Mouse (Mus musculus): ENCODE data around the gene Gm7030. TPM values are rescaled to one million over a fixed set of nuclear protein-coding genes. Genes with fewer than 3 reads are reported as not detected.
"Not testable (repeated sequence)": the region's sequence is repeated elsewhere in the genome, so short reads cannot be mapped to it uniquely, and the experiment has no call there.

The Gm7030 gene
- polyA plus RNA-seq, 1 experiment from 2014 or later = not detected

- Histone ChIP-seq H3K9ac (no peak overlapping the region), H3K4me1 (replicated peaks; ENCODE audit: control insufficient read depth, insufficient read depth, low read length) (no peaks in the 10 kb centered on the region), H3K4me2 (replicated peaks) (no peak overlapping the region; the same call in 1 of the 2 replicates), H3K27ac (no peak overlapping the region), H3K36me3 (replicated peaks; ENCODE audit: control insufficient read depth, insufficient read depth) (no peaks in the 10 kb centered on the region), H3K4me3 (replicated peaks; ENCODE audit: low read length) (peak overlapping the region; percentile 9; the same call in 1 of the 2 replicates), H3K9me3 (ENCODE audit: control insufficient read depth, low read length) (no peaks in the 10 kb centered on the region), H3K27me3 (ENCODE audit: control insufficient read depth, insufficient read depth, low read length) (peaks cover 91% of the 10 kb centered on the region)
- ATAC-seq (ENCODE audit: low FRiP score) (no peak), DNase-seq (ENCODE audit: low spot score) (no peak)
- WGBS = 2% methylated on average over 56 of the region's 56 CpGs
Measured at GRCm38 (mm10) chr17:36161129-36162051, 32.2 kb upstream of the Gm7030 start.

GRCm38 (mm10) chr17:36158264-36158663, 29.0 kb upstream of the Gm7030 start:
- not testable (repeated sequence) for H3K4me1 ChIP-seq (replicated peaks; ENCODE audit: control insufficient read depth, insufficient read depth, low read length); ATAC-seq (ENCODE audit: low FRiP score); H3K36me3 ChIP-seq (replicated peaks; ENCODE audit: control insufficient read depth, insufficient read depth); H3K9ac ChIP-seq; H3K27ac ChIP-seq; H3K9me3 ChIP-seq (ENCODE audit: control insufficient read depth, low read length); DNase-seq (ENCODE audit: low spot score)
- Histone ChIP-seq H3K4me2 (replicated peaks) (peak overlapping the region; percentile 47), H3K27me3 (ENCODE audit: control insufficient read depth, insufficient read depth, low read length) (peaks cover 82% of the 10 kb centered on the region), H3K4me3 (replicated peaks; ENCODE audit: low read length) (0 out of 2 replicates have a peak overlapping the region, but pooled peaks have one; percentile 20)
- 8% methylated on average over 11 of the region's 11 CpGs for WGBS

- H3K4me2 ChIP-seq (replicated peaks) = peak overlapping the region; percentile 47
- H3K36me3 ChIP-seq (replicated peaks; ENCODE audit: control insufficient read depth, insufficient read depth); H3K4me1 ChIP-seq (replicated peaks; ENCODE audit: control insufficient read depth, insufficient read depth, low read length); ATAC-seq (ENCODE audit: low FRiP score); H3K27ac ChIP-seq; DNase-seq (ENCODE audit: low spot score); H3K9me3 ChIP-seq (ENCODE audit: control insufficient read depth, low read length); H3K9ac ChIP-seq: not testable (repeated sequence)
- H3K4me3 ChIP-seq (replicated peaks; ENCODE audit: low read length) = peak overlapping the region; percentile 20
- 1% methylated on average over 36 of the region's 36 CpGs for WGBS
- H3K27me3 ChIP-seq (ENCODE audit: control insufficient read depth, insufficient read depth, low read length) = peaks cover 77% of the 10 kb centered on the region
Measured at GRCm38 (mm10) chr17:36157782-36158181, 28.6 kb upstream of the Gm7030 start.

- Histone ChIP-seq H3K27me3 (ENCODE audit: control insufficient read depth, insufficient read depth, low read length) (peaks cover 51% of the 10 kb centered on the region), H3K4me2 (replicated peaks) (no peak overlapping the region), H3K4me1 (replicated peaks; ENCODE audit: control insufficient read depth, insufficient read depth, low read length) (no peaks in the 10 kb centered on the region), H3K36me3 (replicated peaks; ENCODE audit: control insufficient read depth, insufficient read depth) (no peaks in the 10 kb centered on the region), H3K9me3 (ENCODE audit: control insufficient read depth, low read length) (no peaks in the 10 kb centered on the region), H3K27ac (no peak overlapping the region), H3K4me3 (replicated peaks; ENCODE audit: low read length) (no peak overlapping the region), H3K9ac (no peak overlapping the region)
- 27% methylated on average over 3 of the region's 3 CpGs for WGBS
- DNase-seq (ENCODE audit: low spot score) (no peak), ATAC-seq (ENCODE audit: low FRiP score) (no peak)
Measured at GRCm38 (mm10) chr17:36154271-36155149, 25.3 kb upstream of the Gm7030 start.

- H3K27ac ChIP-seq; H3K9ac ChIP-seq; H3K4me1 ChIP-seq (replicated peaks; ENCODE audit: control insufficient read depth, insufficient read depth, low read length); H3K4me2 ChIP-seq (replicated peaks); H3K9me3 ChIP-seq (ENCODE audit: control insufficient read depth, low read length); H3K36me3 ChIP-seq (replicated peaks; ENCODE audit: control insufficient read depth, insufficient read depth); DNase-seq (ENCODE audit: low spot score); ATAC-seq (ENCODE audit: low FRiP score); H3K4me3 ChIP-seq (replicated peaks; ENCODE audit: low read length): not testable (repeated sequence)
- peaks cover 39% of the 10 kb centered on the region for H3K27me3 ChIP-seq (ENCODE audit: control insufficient read depth, insufficient read depth, low read length)
- WGBS = 49% methylated on average over 4 of the region's 4 CpGs
Measured at GRCm38 (mm10) chr17:36151200-36151599, 22.0 kb upstream of the Gm7030 start.

GRCm38 (mm10) chr17:36148468-36148867, 19.2 kb upstream of the Gm7030 start:
- H3K4me1 ChIP-seq (replicated peaks; ENCODE audit: control insufficient read depth, insufficient read depth, low read length); H3K9ac ChIP-seq; H3K4me3 ChIP-seq (replicated peaks; ENCODE audit: low read length); H3K9me3 ChIP-seq (ENCODE audit: control insufficient read depth, low read length); ATAC-seq (ENCODE audit: low FRiP score); H3K36me3 ChIP-seq (replicated peaks; ENCODE audit: control insufficient read depth, insufficient read depth); H3K27ac ChIP-seq; DNase-seq (ENCODE audit: low spot score); H3K4me2 ChIP-seq (replicated peaks): not testable (repeated sequence)
- H3K27me3 ChIP-seq (ENCODE audit: control insufficient read depth, insufficient read depth, low read length) = peaks cover 43% of the 10 kb centered on the region
- WGBS = 75% methylated on average over 5 of the region's 5 CpGs

GRCm38 (mm10) chr17:36146937-36147336, 17.7 kb upstream of the Gm7030 start:
- H3K4me3 ChIP-seq (replicated peaks; ENCODE audit: low read length); DNase-seq (ENCODE audit: low spot score); ATAC-seq (ENCODE audit: low FRiP score); H3K36me3 ChIP-seq (replicated peaks; ENCODE audit: control insufficient read depth, insufficient read depth); H3K4me2 ChIP-seq (replicated peaks); H3K4me1 ChIP-seq (replicated peaks; ENCODE audit: control insufficient read depth, insufficient read depth, low read length); H3K27ac ChIP-seq; H3K9ac ChIP-seq; H3K9me3 ChIP-seq (ENCODE audit: control insufficient read depth, low read length): not testable (repeated sequence)
- 83% methylated on average over 1 of the region's 1 CpGs for WGBS
- H3K27me3 ChIP-seq (ENCODE audit: control insufficient read depth, insufficient read depth, low read length) = peaks cover 47% of the 10 kb centered on the region

GRCm38 (mm10) chr17:36145861-36146156, 16.6 kb upstream of the Gm7030 start:
- DNase-seq (ENCODE audit: low spot score); H3K9ac ChIP-seq; H3K27ac ChIP-seq; H3K36me3 ChIP-seq (replicated peaks; ENCODE audit: control insufficient read depth, insufficient read depth); ATAC-seq (ENCODE audit: low FRiP score); H3K4me1 ChIP-seq (replicated peaks; ENCODE audit: control insufficient read depth, insufficient read depth, low read length); H3K9me3 ChIP-seq (ENCODE audit: control insufficient read depth, low read length): not testable (repeated sequence)
- 2% methylated on average over 13 of the region's 13 CpGs for WGBS
- peaks cover 48% of the 10 kb centered on the region for H3K27me3 ChIP-seq (ENCODE audit: control insufficient read depth, insufficient read depth, low read length)
- H3K4me2 ChIP-seq (replicated peaks) = peak overlapping the region; percentile 51
- H3K4me3 ChIP-seq (replicated peaks; ENCODE audit: low read length) = peak overlapping the region; percentile 28

All from hindbrain, embryonic 14.5 days (tissue).